In the genomic region with DNA sequence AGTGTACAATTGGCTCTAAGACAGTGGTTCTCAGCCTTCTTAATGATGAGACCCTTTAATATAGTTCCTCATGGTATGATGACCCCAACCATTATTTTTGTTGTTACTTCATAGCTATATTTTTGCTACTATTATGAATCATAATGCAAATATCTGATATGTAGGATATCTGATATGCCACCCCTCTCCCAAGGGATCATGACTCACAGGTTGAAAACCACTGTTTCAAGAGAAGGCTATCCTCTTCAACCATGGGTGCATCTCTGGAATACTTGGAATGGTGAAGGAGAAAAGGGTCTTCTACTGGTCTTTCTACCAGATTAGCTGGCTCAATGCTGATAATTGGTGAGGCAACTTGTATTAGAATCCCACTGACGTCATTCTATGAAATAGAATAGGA, we compare ENCODE assay signal across 15 mouse cellular contexts. TPM values are rescaled to one million over a fixed set of nuclear protein-coding genes. Genes with fewer than 3 reads are reported as not detected.
A peak's percentile ranks its signal among the peaks of the same experiment; 100 is the strongest.
DNase-seq lines count a peak whose midpoint lies in the region.
"Had no signal": no experiment of that assay in that cellular context is flagged by ENCODE, and none has a peak within 500 bp of the region (broad histone marks: within the 10 kb centered on the region; RNA-seq: fewer than 3 reads in every experiment).

No protein-coding gene starts in this region.

- peak; percentile 53 for DNase-seq in heart, adult 11 months
- no peak for DNase-seq in heart, adult 18-20 months
- DNase-seq in 3T3-L1 (ENCODE audit: low read depth, low spot score) = peak; percentile 79
- DNase-seq in NIH3T3 (ENCODE audit: low read depth) = peak; percentile 53
- DNase-seq in kidney, postnatal 36 days = no peak
- DNase-seq: adrenal gland, adult 2 months; adrenal gland, postnatal 10 days; adrenal gland, postnatal 25 days; cerebellum, adult 11 months; cerebellum, adult 18-20 months; cerebellum, adult 8-10 months; cerebellum, adult 9-11 months; cerebellum, postnatal 14 days; cerebellum, postnatal 36 days; embryo, embryonic 11 days had no signal

RNA-seq across cellular contexts. Expression of a gene that starts 21.3 kb away (rescaled TPM):
- total RNA-seq in heart, adult 18-20 months (2021) = 10 to 100 TPM; 38.5 to 43.3 TPM

Comparison
In these comparisons a context has a peak if more than half of its experiments do, and no peak if none do; other contexts are left out.
1. DNase-seq: peak in heart, adult 11 months (single experiment), 3T3-L1 (single experiment) and NIH3T3 (single experiment); none in heart, adult 18-20 months (0 of 2) and kidney, postnatal 36 days (0 of 2).